Mouse (Mus musculus): ENCODE data around the gene Calhm3. TPM values are rescaled to one million over a fixed set of nuclear protein-coding genes. Genes with fewer than 3 reads are reported as not detected.

Gene Calhm3
- polyA plus RNA-seq, 1 experiment: not detected

GRCm38 (mm10) chr19:47188515-47189128 lies 31.1 kb upstream of the Calhm3 start:
- Histone ChIP-seq H3K27ac (ENCODE audit: control insufficient read depth, insufficient read depth, low read depth, low read length, poor library complexity) (no peak overlapping the region), H3K4me3 (replicated peaks; ENCODE audit: control insufficient read depth, low read depth, low read length) (no peak overlapping the region), H3K4me1 (ENCODE audit: control insufficient read depth, insufficient read depth, low read length) (no peaks in the 10 kb centered on the region)
- WGBS: 74% methylated on average over 11 of the region's 11 CpGs
- no peak for TF ChIP-seq CTCF (IDR thresholded peaks at IDR 0.05; ENCODE audit: control insufficient read depth, insufficient read depth, low read length)
- no peak for TF ChIP-seq POLR2A (IDR thresholded peaks at IDR 0.05; ENCODE audit: borderline replicate concordance, control insufficient read depth, low read depth, low read length)

GRCm38 (mm10) chr19:47186514-47187275 lies 29.1 kb upstream of the Calhm3 start:
- Histone ChIP-seq H3K27ac (ENCODE audit: control insufficient read depth, insufficient read depth, low read depth, low read length, poor library complexity) (no peak overlapping the region), H3K4me3 (replicated peaks; ENCODE audit: control insufficient read depth, low read depth, low read length) (no peak overlapping the region), H3K4me1 (ENCODE audit: control insufficient read depth, insufficient read depth, low read length) (no peaks in the 10 kb centered on the region)
- TF ChIP-seq CTCF (IDR thresholded peaks at IDR 0.05; ENCODE audit: control insufficient read depth, insufficient read depth, low read length) (no peak), POLR2A (IDR thresholded peaks at IDR 0.05; ENCODE audit: borderline replicate concordance, control insufficient read depth, low read depth, low read length) (no peak)
- WGBS: 73% methylated on average over 15 of the region's 15 CpGs

GRCm38 (mm10) chr19:47184736-47185135 lies 27.2 kb upstream of the Calhm3 start:
- H3K4me3 ChIP-seq (replicated peaks; ENCODE audit: control insufficient read depth, low read depth, low read length): no peak overlapping the region
- H3K4me1 ChIP-seq (ENCODE audit: control insufficient read depth, insufficient read depth, low read length): no peaks in the 10 kb centered on the region
- WGBS: 31% methylated on average over 4 of the region's 4 CpGs

GRCm38 (mm10) chr19:47184221-47184620 lies 26.7 kb upstream of the Calhm3 start:
- no peak for TF ChIP-seq POLR2A (IDR thresholded peaks at IDR 0.05; ENCODE audit: borderline replicate concordance, control insufficient read depth, low read depth, low read length)
- TF ChIP-seq CTCF (IDR thresholded peaks at IDR 0.05; ENCODE audit: control insufficient read depth, insufficient read depth, low read length): no peak
- Histone ChIP-seq H3K4me1 (ENCODE audit: control insufficient read depth, insufficient read depth, low read length) (no peaks in the 10 kb centered on the region), H3K27ac (ENCODE audit: control insufficient read depth, insufficient read depth, low read depth, low read length, poor library complexity) (no peak overlapping the region), H3K4me3 (replicated peaks; ENCODE audit: control insufficient read depth, low read depth, low read length) (no peak overlapping the region)
- WGBS: 59% methylated on average over 8 of the region's 8 CpGs

More at GRCm38 (mm10) chr19:47184736-47185135, 27.2 kb upstream of the Calhm3 start:
- no peak overlapping the region for H3K27ac ChIP-seq (ENCODE audit: control insufficient read depth, insufficient read depth, low read depth, low read length, poor library complexity)
- TF ChIP-seq POLR2A (IDR thresholded peaks at IDR 0.05; ENCODE audit: borderline replicate concordance, control insufficient read depth, low read depth, low read length) (no peak), CTCF (IDR thresholded peaks at IDR 0.05; ENCODE audit: control insufficient read depth, insufficient read depth, low read length) (no peak)

GRCm38 (mm10) chr19:47180011-47180410 lies 22.4 kb upstream of the Calhm3 start:
- no peak for TF ChIP-seq CTCF (IDR thresholded peaks at IDR 0.05; ENCODE audit: control insufficient read depth, insufficient read depth, low read length)
- no peak for TF ChIP-seq POLR2A (IDR thresholded peaks at IDR 0.05; ENCODE audit: borderline replicate concordance, control insufficient read depth, low read depth, low read length)
- 49% methylated on average over 8 of the region's 8 CpGs for WGBS
- no peak overlapping the region for H3K27ac ChIP-seq (ENCODE audit: control insufficient read depth, insufficient read depth, low read depth, low read length, poor library complexity)
- no peaks in the 10 kb centered on the region for H3K4me1 ChIP-seq (ENCODE audit: control insufficient read depth, insufficient read depth, low read length)
- no peak overlapping the region for H3K4me3 ChIP-seq (replicated peaks; ENCODE audit: control insufficient read depth, low read depth, low read length)

GRCm38 (mm10) chr19:47179272-47179809 lies 21.8 kb upstream of the Calhm3 start:
- TF ChIP-seq POLR2A (IDR thresholded peaks at IDR 0.05; ENCODE audit: borderline replicate concordance, control insufficient read depth, low read depth, low read length): no peak
- no peak for TF ChIP-seq CTCF (IDR thresholded peaks at IDR 0.05; ENCODE audit: control insufficient read depth, insufficient read depth, low read length)
- whole genome bisulfite sequencing: 5% methylated on average over 41 of the region's 42 CpGs
- no peak overlapping the region for H3K4me3 ChIP-seq (replicated peaks; ENCODE audit: control insufficient read depth, low read depth, low read length)
- no peak overlapping the region; the same call in 1 of the 2 replicates for H3K27ac ChIP-seq (ENCODE audit: control insufficient read depth, insufficient read depth, low read depth, low read length, poor library complexity)
- H3K4me1 ChIP-seq (ENCODE audit: control insufficient read depth, insufficient read depth, low read length): no peaks in the 10 kb centered on the region

GRCm38 (mm10) chr19:47178431-47179271 lies 21.1 kb upstream of the Calhm3 start, which contains the start of gene Neurl1a:
Gene Neurl1a, plus strand, starts transcription at chr19:47178820.
- under 1% methylated on average over 89 of the region's 98 CpGs for WGBS
- TF ChIP-seq CTCF (IDR thresholded peaks at IDR 0.05; ENCODE audit: control insufficient read depth, insufficient read depth, low read length) (no peak), POLR2A (IDR thresholded peaks at IDR 0.05; ENCODE audit: borderline replicate concordance, control insufficient read depth, low read depth, low read length) (no peak)
- H3K27ac ChIP-seq (ENCODE audit: control insufficient read depth, insufficient read depth, low read depth, low read length, poor library complexity): no peak within 1 kb of the TSS; the same call in 1 of the 2 replicates
- no peaks in the 10 kb centered on the region for H3K4me1 ChIP-seq (ENCODE audit: control insufficient read depth, insufficient read depth, low read length)
- peak within 1 kb of the TSS; percentile 22 for H3K4me3 ChIP-seq (replicated peaks; ENCODE audit: control insufficient read depth, low read depth, low read length)

All from bone marrow, adult 2 months (tissue).